Mouse (Mus musculus): Measurements from ENCODE around the gene Id3. TPM values are rescaled to one million over a fixed set of nuclear protein-coding genes. Genes with fewer than 3 reads are reported as not detected.
A peak's percentile ranks its signal among the peaks of the same experiment; 100 is the strongest.

Gene Id3
- polyA plus RNA-seq, 1 experiment from 2014 or later = 224 TPM

GRCm38 (mm10) chr4:136127670-136128069 lies 15.6 kb upstream of the Id3 start:
- Histone ChIP-seq H3K9me3 (ENCODE audit: control insufficient read depth, low read length) (no peaks in the 10 kb centered on the region), H3K9ac (ENCODE audit: low read length) (no peak overlapping the region), H3K4me2 (replicated peaks; ENCODE audit: low read depth) (no peak overlapping the region), H3K36me3 (ENCODE audit: control insufficient read depth, insufficient read depth, low read length) (no peaks in the 10 kb centered on the region), H3K27ac (replicated peaks) (no peak overlapping the region), H3K4me3 (ENCODE audit: low read depth, low read length) (no peak overlapping the region), H3K4me1 (replicated peaks; ENCODE audit: control insufficient read depth, insufficient read depth) (no peaks in the 10 kb centered on the region), H3K27me3 (ENCODE audit: control insufficient read depth, insufficient read depth, low read length) (no peaks in the 10 kb centered on the region)
- ATAC-seq (ENCODE audit: low FRiP score, low TSS enrichment) = no peak
- 58% methylated on average over 13 of the region's 13 CpGs for whole genome bisulfite sequencing
- no peak for DNase-seq (ENCODE audit: low spot score)
- no peak for TF ChIP-seq EP300 (optimal IDR thresholded peaks at IDR 0.05)
- TF ChIP-seq CTCF (IDR thresholded peaks at IDR 0.05; ENCODE audit: low read depth) = no peak

DNA sequence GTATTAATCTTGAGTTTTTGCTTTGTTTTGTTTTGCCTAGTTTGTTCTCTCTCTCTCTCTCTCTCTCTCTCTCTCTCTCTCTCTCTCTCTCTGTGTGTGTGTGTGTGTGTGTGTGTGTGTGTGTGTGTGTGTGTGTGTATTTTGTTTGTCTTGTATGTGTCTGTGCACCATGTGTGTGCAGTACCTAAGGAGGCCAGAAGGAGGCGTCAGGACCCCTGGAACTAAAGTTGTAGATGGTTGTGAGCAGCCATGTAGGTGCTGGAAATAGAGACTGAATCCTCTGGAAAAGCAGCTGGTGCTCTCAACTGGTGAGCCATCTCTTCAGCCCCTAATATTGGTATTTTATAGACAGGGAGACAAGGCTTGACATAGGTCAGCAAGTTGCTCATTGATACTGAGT lies 13.5 kb upstream of the Id3 start:
- H3K4me2 ChIP-seq (replicated peaks; ENCODE audit: low read depth) = no peak overlapping the region
- 83% methylated on average over 1 of the region's 1 CpGs for WGBS
- H3K4me3 ChIP-seq (ENCODE audit: low read depth, low read length) = no peak overlapping the region
- H3K9ac ChIP-seq (ENCODE audit: low read length) = no peak overlapping the region
- TF ChIP-seq CTCF (IDR thresholded peaks at IDR 0.05; ENCODE audit: low read depth) (peak; percentile 40), EP300 (optimal IDR thresholded peaks at IDR 0.05) (no peak)
- DNase-seq (ENCODE audit: low spot score) = no peak
- no peak for ATAC-seq (ENCODE audit: low FRiP score, low TSS enrichment)
- H3K27me3 ChIP-seq (ENCODE audit: control insufficient read depth, insufficient read depth, low read length) = no peaks in the 10 kb centered on the region
- H3K4me1 ChIP-seq (replicated peaks; ENCODE audit: control insufficient read depth, insufficient read depth) = no peaks in the 10 kb centered on the region
- no peaks in the 10 kb centered on the region for H3K9me3 ChIP-seq (ENCODE audit: control insufficient read depth, low read length)
- no peak overlapping the region for H3K27ac ChIP-seq (replicated peaks)
- no peaks in the 10 kb centered on the region for H3K36me3 ChIP-seq (ENCODE audit: control insufficient read depth, insufficient read depth, low read length)

GRCm38 (mm10) chr4:136133801-136134200 lies 9.5 kb upstream of the Id3 start:
- Histone ChIP-seq H3K27me3 (ENCODE audit: control insufficient read depth, insufficient read depth, low read length) (no peaks in the 10 kb centered on the region), H3K4me1 (replicated peaks; ENCODE audit: control insufficient read depth, insufficient read depth) (peaks cover 3% of the 10 kb centered on the region; the same call in 1 of the 2 replicates), H3K27ac (replicated peaks) (peak overlapping the region; percentile 93; the same call in 1 of the 2 replicates), H3K4me3 (ENCODE audit: low read depth, low read length) (no peak overlapping the region), H3K36me3 (ENCODE audit: control insufficient read depth, insufficient read depth, low read length) (no peaks in the 10 kb centered on the region), H3K9ac (ENCODE audit: low read length) (no peak overlapping the region), H3K9me3 (ENCODE audit: control insufficient read depth, low read length) (no peaks in the 10 kb centered on the region), H3K4me2 (replicated peaks; ENCODE audit: low read depth) (no peak overlapping the region)
- WGBS = 41% methylated on average over 9 of the region's 9 CpGs
- no peak for TF ChIP-seq EP300 (optimal IDR thresholded peaks at IDR 0.05)
- TF ChIP-seq CTCF (IDR thresholded peaks at IDR 0.05; ENCODE audit: low read depth) = no peak
- ATAC-seq (ENCODE audit: low FRiP score, low TSS enrichment) = no peak
- DNase-seq (ENCODE audit: low spot score) = no peak

GRCm38 (mm10) chr4:136134418-136134977 lies 8.8 kb upstream of the Id3 start:
- DNase-seq (ENCODE audit: low spot score) (no peak), ATAC-seq (ENCODE audit: low FRiP score, low TSS enrichment) (no peak; the same call in 1 of the 2 replicates)
- peak overlapping the region; percentile 73 for H3K9ac ChIP-seq (ENCODE audit: low read length)
- no peaks in the 10 kb centered on the region for H3K36me3 ChIP-seq (ENCODE audit: control insufficient read depth, insufficient read depth, low read length)
- TF ChIP-seq EP300 (optimal IDR thresholded peaks at IDR 0.05) (no peak), CTCF (IDR thresholded peaks at IDR 0.05; ENCODE audit: low read depth) (no peak)
- H3K4me1 ChIP-seq (replicated peaks; ENCODE audit: control insufficient read depth, insufficient read depth) = peaks cover 3% of the 10 kb centered on the region; the same call in 1 of the 2 replicates
- no peaks in the 10 kb centered on the region for H3K27me3 ChIP-seq (ENCODE audit: control insufficient read depth, insufficient read depth, low read length)
- H3K4me2 ChIP-seq (replicated peaks; ENCODE audit: low read depth) = peak overlapping the region; percentile 90
- WGBS = 4% methylated on average over 15 of the region's 15 CpGs
- H3K27ac ChIP-seq (replicated peaks) = peak overlapping the region; percentile 93
- H3K9me3 ChIP-seq (ENCODE audit: control insufficient read depth, low read length) = no peaks in the 10 kb centered on the region
- H3K4me3 ChIP-seq (ENCODE audit: low read depth, low read length) = peak overlapping the region; percentile 47

DNA sequence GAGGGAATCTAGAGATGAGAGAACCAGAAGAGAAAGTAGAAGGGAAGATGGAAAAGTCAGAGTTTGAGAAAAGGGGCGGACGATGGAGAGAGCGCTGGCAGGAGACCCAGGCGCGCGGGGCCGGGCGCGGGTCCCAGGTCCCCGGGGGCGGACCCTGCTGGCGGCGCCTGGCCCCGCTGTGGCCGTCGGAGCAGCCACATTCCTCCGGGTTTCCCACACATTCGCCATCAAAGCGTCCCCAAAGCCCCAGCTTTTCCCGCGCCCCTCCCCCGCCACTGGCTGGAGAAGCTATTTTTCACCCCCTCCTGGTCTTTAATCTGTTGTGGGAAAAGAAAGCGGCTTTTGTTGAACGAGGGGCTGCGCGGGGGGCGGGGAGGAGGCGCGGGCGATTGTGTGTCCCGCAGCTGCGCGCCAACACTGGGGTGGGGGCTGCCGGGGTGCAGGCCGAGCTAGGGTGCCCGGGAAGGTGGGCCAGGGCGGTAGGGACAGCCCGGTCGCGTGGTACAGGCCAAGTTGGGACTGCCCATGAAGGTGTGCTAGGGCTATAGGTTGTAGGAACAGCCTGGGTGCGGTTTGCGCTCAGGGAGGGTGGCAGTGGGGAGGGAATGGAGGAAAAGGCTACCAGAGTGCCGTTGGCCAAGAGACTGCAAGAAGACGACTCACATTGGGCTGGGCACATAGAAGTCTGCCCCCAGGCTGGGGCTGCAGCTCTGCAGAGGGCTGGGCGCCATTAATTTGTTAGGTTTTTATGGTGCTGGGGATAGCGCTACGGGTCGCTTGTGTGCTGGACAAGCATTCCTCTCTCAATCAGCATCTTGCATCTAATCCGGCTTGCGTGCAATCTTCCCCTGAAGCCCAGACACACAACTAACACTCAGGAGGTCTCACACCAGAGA lies 8.1 kb upstream of the Id3 start:
- TF ChIP-seq EP300 (optimal IDR thresholded peaks at IDR 0.05) (no peak), CTCF (IDR thresholded peaks at IDR 0.05; ENCODE audit: low read depth) (no peak)
- Histone ChIP-seq H3K4me3 (ENCODE audit: low read depth, low read length) (peak overlapping the region; percentile 47), H3K9me3 (ENCODE audit: control insufficient read depth, low read length) (no peaks in the 10 kb centered on the region), H3K27me3 (ENCODE audit: control insufficient read depth, insufficient read depth, low read length) (no peaks in the 10 kb centered on the region), H3K27ac (replicated peaks) (peak overlapping the region; percentile 93), H3K36me3 (ENCODE audit: control insufficient read depth, insufficient read depth, low read length) (no peaks in the 10 kb centered on the region), H3K4me1 (replicated peaks; ENCODE audit: control insufficient read depth, insufficient read depth) (peaks cover 5% of the 10 kb centered on the region; the same call in 1 of the 2 replicates), H3K9ac (ENCODE audit: low read length) (peak overlapping the region; percentile 73), H3K4me2 (replicated peaks; ENCODE audit: low read depth) (peak overlapping the region; percentile 90)
- DNase-seq (ENCODE audit: low spot score) (peak; percentile 63), ATAC-seq (ENCODE audit: low FRiP score, low TSS enrichment) (peak; percentile 69)
- 6% methylated on average over 42 of the region's 50 CpGs for WGBS

Measured in stomach, postnatal 0 days (tissue).